Mouse (Mus musculus) left cerebral cortex, postnatal 10 days (tissue): ENCODE data around the gene Cfap46. TPM values are rescaled to one million over a fixed set of nuclear protein-coding genes. Genes with fewer than 3 reads are reported as not detected.

Experiments
- DNase-seq, 2 experiments: peaks; one replicate each; pipeline ENCODE4 v3.0.0; 2021 to 2022; ENCODE audit warnings: low spot score in 2 of 2, mixed read lengths in 1 of 2; ENCODE audit errors: extremely low spot score in 1 of 2
- intact Hi-C: fragments of 180-260 bp; cut with DNase I; formaldehyde crosslinking; loops from one replicate; pipeline ENCODE4 v1.15.1; 2025
- total RNA-seq, 2 experiments: library from RNA; stranded (reverse); gene quantifications; 2 replicates each; pipeline ENCODE4 v1.2.3; 2021

Gene Cfap46
- total RNA-seq = 1 to 10 TPM; 1.9 to 2.2 TPM

GRCm38 (mm10) chr7:139683706-139684552 is at the start of gene Cfap46:
TSS of gene Cfap46 (minus strand) at chr7:139683817.
- intact Hi-C loops = loop anchor here (2.0 kb wide), 1 partner anchor 35 kb away; no protein-coding TSS in a partner anchor
- peak; percentile 42 to 92 for DNase-seq

GRCm38 (mm10) chr7:139731276-139731696 is 47.7 kb upstream of the Cfap46 start:
- intact Hi-C loops = no loop called here
- DNase-seq = no peak

GRCm38 (mm10) chr7:139727072-139727471 is 43.5 kb upstream of the Cfap46 start:
- intact Hi-C loops = no loop called here
- no peak for DNase-seq

- intact Hi-C loops = no loop called here
- no peak for DNase-seq
Observed at GRCm38 (mm10) chr7:139725641-139726040, 42.0 kb upstream of the Cfap46 start.

GRCm38 (mm10) chr7:139723986-139724385 is 40.4 kb upstream of the Cfap46 start:
- intact Hi-C loops = no loop called here
- no peak for DNase-seq

- intact Hi-C loops = no loop called here
- no peak for DNase-seq
Observed at GRCm38 (mm10) chr7:139721196-139721595, 37.6 kb upstream of the Cfap46 start.

- intact Hi-C loops = no loop called here
- no peak for DNase-seq
Observed at GRCm38 (mm10) chr7:139717781-139718180, 34.2 kb upstream of the Cfap46 start.

- DNase-seq = no peak
- intact Hi-C loops = no loop called here
Observed at GRCm38 (mm10) chr7:139711821-139712220, 28.2 kb upstream of the Cfap46 start.

- peak; percentile 56 to 59 for DNase-seq
- intact Hi-C loops = no loop called here
Observed at GRCm38 (mm10) chr7:139706411-139707120, 22.9 kb upstream of the Cfap46 start.

- intact Hi-C loops = no loop called here
- no peak for DNase-seq
Observed at GRCm38 (mm10) chr7:139705781-139706180, 22.2 kb upstream of the Cfap46 start.

- intact Hi-C loops = no loop called here
- DNase-seq = no peak
Observed at GRCm38 (mm10) chr7:139705081-139705480, 21.5 kb upstream of the Cfap46 start.

- no peak for DNase-seq
- intact Hi-C loops = loop anchor here (5.0 kb wide), 1 partner anchor 158 kb away; no protein-coding TSS in a partner anchor
Observed at GRCm38 (mm10) chr7:139703826-139704199, 20.2 kb upstream of the Cfap46 start.

- DNase-seq = peak; percentile 78 to 86
- intact Hi-C loops = loop anchor here (5.0 kb wide), 1 partner anchor 159 kb away; no protein-coding TSS in a partner anchor
Observed at GRCm38 (mm10) chr7:139703146-139703825, 19.7 kb upstream of the Cfap46 start.

- DNase-seq = no peak
- intact Hi-C loops = loop anchor here (5.0 kb wide), 1 partner anchor 161 kb away; no protein-coding TSS in a partner anchor
Observed at GRCm38 (mm10) chr7:139701651-139702301, 18.2 kb upstream of the Cfap46 start.

GRCm38 (mm10) chr7:139692641-139693294 is 9.2 kb upstream of the Cfap46 start:
- intact Hi-C loops = no loop called here
- DNase-seq = peak; percentile 13 to 27

- peak in 1 of 2 experiments; percentile 3 for DNase-seq
- intact Hi-C loops = no loop called here
Observed at GRCm38 (mm10) chr7:139692211-139692610, 8.6 kb upstream of the Cfap46 start.

GRCm38 (mm10) chr7:139685336-139685735 is 1.7 kb upstream of the Cfap46 start:
- intact Hi-C loops = loop anchor here (2.0 kb wide), 1 partner anchor 37 kb away; no protein-coding TSS in a partner anchor
- no peak for DNase-seq

GRCm38 (mm10) chr7:139684553-139684929 is 924 bp upstream of the Cfap46 start:
- DNase-seq = peak; percentile 89 to 94
- intact Hi-C loops = loop anchor here (2.0 kb wide), 1 partner anchor 36 kb away; no protein-coding TSS in a partner anchor
